Mouse (Mus musculus): ENCODE measurements around the gene Fam149a. TPM values are rescaled to one million over a fixed set of nuclear protein-coding genes. Genes with fewer than 3 reads are reported as not detected.

Gene Fam149a
- 9.9 and 11.4 TPM in 2 replicates for polyA plus RNA-seq (2015; fragmentation: Nextera tagmentation; extraction: Ambion mirVana)

DNA sequence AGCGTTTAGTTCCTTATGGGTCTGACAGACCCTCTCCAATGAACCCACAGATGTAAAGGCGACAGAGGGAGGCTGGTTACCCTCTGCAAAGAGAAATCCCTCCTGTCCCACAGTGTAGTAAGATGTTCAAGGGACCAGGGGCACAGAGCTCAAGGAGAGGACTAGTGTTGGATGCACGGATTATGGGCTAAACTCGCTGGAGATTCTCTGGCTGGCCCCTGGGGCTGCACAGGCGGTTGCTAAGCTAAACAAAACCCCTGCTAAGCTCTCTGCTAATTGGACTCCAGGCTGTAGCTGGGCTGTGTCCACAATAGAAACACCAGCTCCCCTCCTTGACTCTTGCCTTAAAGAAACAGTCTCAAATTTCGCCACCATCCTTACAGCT lies at the start of gene Fam149a:
Gene Fam149a, minus strand, starts transcription at position 329 of the 385 bp plus-strand sequence.
- no peak within 1 kb of the TSS for H3K27ac ChIP-seq
- H3K9ac ChIP-seq, result peak within 1 kb of the TSS; percentile 52
- peaks cover 14% of the 10 kb centered on the region for H3K4me1 ChIP-seq
- H3K36me3 ChIP-seq (replicated peaks), result no peaks in the 10 kb centered on the region
- H3K4me3 ChIP-seq, result peak within 1 kb of the TSS; percentile 46
- 2% methylated on average over 6 of the region's 6 CpGs for WGBS
- H3K9me3 ChIP-seq, result no peaks in the 10 kb centered on the region
- peak within 1 kb of the TSS; percentile 92 for H3K4me2 ChIP-seq
- peak; percentile 84 for ATAC-seq (replicated peaks)
- no peaks in the 10 kb centered on the region for H3K27me3 ChIP-seq (replicated peaks)

DNA sequence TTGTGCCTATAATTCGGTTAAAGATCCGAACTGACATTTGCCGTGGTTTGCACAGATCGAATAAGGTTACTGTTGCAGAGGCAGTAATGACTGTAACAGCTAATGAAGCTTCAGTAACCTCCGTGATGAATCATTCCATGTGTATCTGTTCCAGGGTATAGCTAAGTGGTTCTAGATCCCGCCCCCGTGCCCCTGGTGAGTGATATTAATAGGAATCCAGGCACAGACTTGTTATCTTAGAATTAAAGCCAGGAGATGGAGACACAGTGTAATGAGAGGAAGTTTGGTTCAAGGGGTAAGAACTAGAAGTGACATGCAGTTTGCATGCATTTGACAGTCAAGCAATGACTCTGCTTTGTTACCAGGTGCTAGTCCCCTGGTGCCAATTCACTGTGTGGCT lies 38.1 kb upstream of the Fam149a start:
- Histone ChIP-seq H3K4me1 (no peaks in the 10 kb centered on the region), H3K9ac (no peak overlapping the region), H3K9me3 (no peaks in the 10 kb centered on the region), H3K4me3 (no peak overlapping the region), H3K27me3 (replicated peaks) (no peaks in the 10 kb centered on the region), H3K4me2 (no peak overlapping the region), H3K27ac (no peak overlapping the region), H3K36me3 (replicated peaks) (no peaks in the 10 kb centered on the region)
- 95% methylated on average over 7 of the region's 7 CpGs for WGBS
- ATAC-seq (replicated peaks), result no peak

DNA sequence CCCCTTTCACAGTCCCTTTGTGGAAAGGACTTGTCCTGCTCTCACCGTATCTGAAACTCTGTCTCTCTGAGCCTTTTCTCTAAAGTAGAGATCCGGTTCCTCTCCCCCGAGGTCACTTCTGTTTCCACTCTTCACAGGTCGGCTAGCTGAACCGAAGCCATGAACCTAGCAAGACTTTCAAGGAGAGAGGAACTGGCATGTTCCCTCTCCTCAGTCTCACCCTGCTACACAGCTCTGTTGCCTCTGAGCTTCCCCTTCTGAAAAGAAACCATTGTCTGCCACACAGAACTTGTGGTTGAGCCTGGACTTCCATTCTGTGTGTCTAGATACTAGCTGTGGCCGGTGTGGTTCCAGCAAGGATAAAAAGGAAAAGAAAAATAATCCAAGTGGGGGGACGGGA lies 32.9 kb upstream of the Fam149a start:
- no peaks in the 10 kb centered on the region for H3K27me3 ChIP-seq (replicated peaks)
- H3K4me1 ChIP-seq, result peaks cover 6% of the 10 kb centered on the region
- no peak overlapping the region for H3K4me3 ChIP-seq
- no peak for ATAC-seq (replicated peaks)
- no peak overlapping the region for H3K27ac ChIP-seq
- H3K9ac ChIP-seq, result no peak overlapping the region
- H3K4me2 ChIP-seq, result no peak overlapping the region
- 87% methylated on average over 7 of the region's 7 CpGs for WGBS
- no peaks in the 10 kb centered on the region for H3K36me3 ChIP-seq (replicated peaks)
- no peaks in the 10 kb centered on the region for H3K9me3 ChIP-seq

GRCm38 (mm10) chr8:45410882-45411281 lies 28.8 kb upstream of the Fam149a start, which contains the start of gene Tlr3:
Gene Tlr3, minus strand, starts transcription at chr8:45411080.
- peak within 1 kb of the TSS; percentile 33 for H3K4me3 ChIP-seq
- no peaks in the 10 kb centered on the region for H3K9me3 ChIP-seq
- no peaks in the 10 kb centered on the region for H3K27me3 ChIP-seq (replicated peaks)
- peaks cover 7% of the 10 kb centered on the region for H3K4me1 ChIP-seq
- peak within 1 kb of the TSS; percentile 57 for H3K4me2 ChIP-seq
- H3K27ac ChIP-seq, result no peak within 1 kb of the TSS
- WGBS, result 73% methylated on average over 2 of the region's 2 CpGs
- no peaks in the 10 kb centered on the region for H3K36me3 ChIP-seq (replicated peaks)
- peak within 1 kb of the TSS; percentile 21; the same call in 1 of the 2 replicates for H3K9ac ChIP-seq
- ATAC-seq (replicated peaks), result no peak

DNA sequence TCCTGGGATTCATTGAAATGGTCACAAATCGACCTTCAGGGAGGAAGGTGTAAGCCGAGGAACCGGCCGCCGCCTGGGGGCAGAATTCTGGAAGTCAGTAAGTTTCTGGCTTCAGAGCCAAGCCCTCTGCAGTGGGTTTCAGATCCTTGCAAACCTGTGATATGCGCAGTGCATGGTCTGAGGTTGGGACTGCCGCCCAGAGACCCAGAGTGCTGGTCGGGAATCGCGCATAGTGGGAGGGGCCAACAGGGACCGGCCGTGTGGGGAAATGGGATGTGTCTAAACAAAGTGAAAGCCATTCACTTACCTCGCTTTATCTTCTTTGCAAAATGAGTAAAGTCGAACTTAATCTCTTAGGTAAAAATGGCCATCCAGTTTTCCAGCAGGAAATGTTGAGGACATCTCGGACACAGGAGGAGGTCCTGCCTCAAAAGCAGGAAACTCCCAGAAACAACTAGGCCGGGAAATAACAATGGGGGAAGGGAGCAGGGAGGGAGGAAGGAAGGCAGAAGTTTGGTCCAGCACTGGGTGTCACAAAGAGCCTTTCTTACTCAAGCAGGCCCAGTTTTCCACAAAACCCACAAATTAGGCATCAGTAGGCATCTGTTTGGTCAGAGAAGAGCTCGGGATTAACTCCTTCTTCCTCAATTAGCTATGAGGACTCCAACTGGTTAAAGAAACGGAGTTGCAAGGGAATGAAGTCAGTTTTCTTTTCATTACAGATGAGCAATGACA lies 28.2 kb upstream of the Fam149a start:
- ATAC-seq (replicated peaks), result peak; percentile 75
- peaks cover 7% of the 10 kb centered on the region for H3K4me1 ChIP-seq

DNA sequence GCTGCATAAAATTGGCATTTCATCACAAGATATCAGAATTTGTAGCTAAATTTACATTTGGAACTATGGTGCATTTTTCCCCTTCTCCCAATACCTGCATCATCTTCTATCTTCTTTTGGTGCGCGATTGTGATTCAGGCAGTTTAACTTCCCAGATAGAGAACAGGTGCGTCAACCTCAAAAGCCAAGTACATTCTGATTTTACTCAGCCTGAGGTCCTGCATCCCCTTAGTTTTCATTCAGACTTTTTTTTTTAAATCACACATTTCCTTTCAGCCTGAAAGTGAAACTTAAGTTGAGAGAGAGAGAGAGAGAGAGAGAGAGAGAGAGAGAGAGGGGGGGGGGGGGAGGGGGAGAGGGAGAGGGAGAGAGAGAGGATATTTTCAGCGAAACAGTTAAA lies 27.6 kb upstream of the Fam149a start:
- 48% methylated on average over 4 of the region's 4 CpGs for WGBS
- peaks cover 7% of the 10 kb centered on the region for H3K4me1 ChIP-seq
- H3K36me3 ChIP-seq (replicated peaks), result no peaks in the 10 kb centered on the region
- no peak overlapping the region for H3K9ac ChIP-seq
- H3K4me2 ChIP-seq, result peak overlapping the region; percentile 57
- ATAC-seq (replicated peaks), result no peak
- peak overlapping the region; percentile 33 for H3K4me3 ChIP-seq
- no peaks in the 10 kb centered on the region for H3K27me3 ChIP-seq (replicated peaks)
- H3K27ac ChIP-seq, result no peak overlapping the region
- H3K9me3 ChIP-seq, result no peaks in the 10 kb centered on the region

More for the DNA sequence above, 28.2 kb upstream of the Fam149a start:
- H3K4me2 ChIP-seq, result peak overlapping the region; percentile 57
- no peaks in the 10 kb centered on the region for H3K36me3 ChIP-seq (replicated peaks)
- no peaks in the 10 kb centered on the region for H3K27me3 ChIP-seq (replicated peaks)
- no peaks in the 10 kb centered on the region for H3K9me3 ChIP-seq
- WGBS, result 9% methylated on average over 18 of the region's 18 CpGs
- H3K9ac ChIP-seq, result peak overlapping the region; percentile 21; the same call in 1 of the 2 replicates
- peak overlapping the region; percentile 33 for H3K4me3 ChIP-seq
- no peak overlapping the region for H3K27ac ChIP-seq

GRCm38 (mm10) chr8:45383250-45383649 lies 1.2 kb upstream of the Fam149a start:
- Histone ChIP-seq H3K9me3 (no peaks in the 10 kb centered on the region), H3K27me3 (replicated peaks) (no peaks in the 10 kb centered on the region), H3K36me3 (replicated peaks) (no peaks in the 10 kb centered on the region), H3K9ac (no peak overlapping the region), H3K4me2 (no peak overlapping the region), H3K27ac (no peak overlapping the region), H3K4me3 (no peak overlapping the region), H3K4me1 (peaks cover 14% of the 10 kb centered on the region)
- ATAC-seq (replicated peaks), result no peak
- 50% methylated on average over 1 of the region's 1 CpGs for WGBS

GRCm38 (mm10) chr8:45381075-45381962 lies 772 bp downstream of the Fam149a start:
- Histone ChIP-seq H3K27me3 (replicated peaks) (no peaks in the 10 kb centered on the region), H3K36me3 (replicated peaks) (no peaks in the 10 kb centered on the region), H3K4me2 (peak overlapping the region; percentile 92), H3K4me3 (peak overlapping the region; percentile 46), H3K9ac (peak overlapping the region; percentile 52), H3K27ac (no peak overlapping the region), H3K4me1 (peaks cover 14% of the 10 kb centered on the region), H3K9me3 (no peaks in the 10 kb centered on the region)
- peak; percentile 72 for ATAC-seq (replicated peaks)
- WGBS, result 2% methylated on average over 38 of the region's 38 CpGs

- WGBS, result 17% methylated on average over 4 of the region's 4 CpGs
- H3K4me2 ChIP-seq, result peak overlapping the region; percentile 92; the same call in 1 of the 2 replicates
- H3K27me3 ChIP-seq (replicated peaks), result no peaks in the 10 kb centered on the region
- ATAC-seq (replicated peaks), result no peak
- no peak overlapping the region for H3K27ac ChIP-seq
- no peaks in the 10 kb centered on the region for H3K9me3 ChIP-seq
- peak overlapping the region; percentile 46; the same call in 1 of the 2 replicates for H3K4me3 ChIP-seq
- H3K4me1 ChIP-seq, result peaks cover 14% of the 10 kb centered on the region
- H3K9ac ChIP-seq, result no peak overlapping the region
- no peaks in the 10 kb centered on the region for H3K36me3 ChIP-seq (replicated peaks)
Observed at GRCm38 (mm10) chr8:45380598-45380997, 1.5 kb downstream of the Fam149a start.

- no peak overlapping the region for H3K4me2 ChIP-seq
- no peaks in the 10 kb centered on the region for H3K4me1 ChIP-seq
- no peaks in the 10 kb centered on the region for H3K9me3 ChIP-seq
- H3K4me3 ChIP-seq, result no peak overlapping the region
- no peaks in the 10 kb centered on the region for H3K27me3 ChIP-seq (replicated peaks)
- no peak for ATAC-seq (replicated peaks)
- no peak overlapping the region for H3K9ac ChIP-seq
- WGBS, result 81% methylated on average over 3 of the region's 3 CpGs
- H3K36me3 ChIP-seq (replicated peaks), result no peaks in the 10 kb centered on the region
- no peak overlapping the region for H3K27ac ChIP-seq
Observed at GRCm38 (mm10) chr8:45374071-45374470, 8.0 kb downstream of the Fam149a start.

- Histone ChIP-seq H3K27ac (no peak overlapping the region), H3K4me2 (no peak overlapping the region), H3K4me1 (no peaks in the 10 kb centered on the region), H3K9ac (no peak overlapping the region), H3K4me3 (no peak overlapping the region), H3K27me3 (replicated peaks) (no peaks in the 10 kb centered on the region), H3K36me3 (replicated peaks) (no peaks in the 10 kb centered on the region), H3K9me3 (no peaks in the 10 kb centered on the region)
- WGBS, result 91% methylated on average over 1 of the region's 1 CpGs
- ATAC-seq (replicated peaks), result no peak
Observed at GRCm38 (mm10) chr8:45367154-45367553, 14.9 kb downstream of the Fam149a start.

DNA sequence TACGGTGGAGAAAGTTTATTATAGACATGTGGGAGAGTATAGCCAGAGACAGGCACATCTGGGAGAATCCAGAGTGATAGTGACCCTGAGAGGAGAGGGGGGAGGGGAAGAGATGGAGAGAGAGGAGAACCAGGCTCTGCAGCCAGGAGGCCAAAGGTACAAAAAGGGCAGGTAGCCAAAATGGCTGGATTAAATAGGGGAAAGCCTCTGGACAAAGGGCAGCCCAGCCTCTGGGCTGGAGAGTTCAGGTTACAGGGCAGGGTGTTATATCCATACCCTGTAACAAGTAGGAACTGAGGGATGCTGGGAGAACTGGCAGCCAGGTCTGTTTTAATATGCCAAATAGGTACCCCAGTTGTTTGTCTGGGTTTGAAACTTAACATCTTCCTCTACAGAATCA lies 18.9 kb downstream of the Fam149a start:
- Histone ChIP-seq H3K27ac (no peak overlapping the region), H3K4me2 (no peak overlapping the region), H3K4me3 (no peak overlapping the region), H3K36me3 (replicated peaks) (no peaks in the 10 kb centered on the region), H3K4me1 (peaks cover 3% of the 10 kb centered on the region; the same call in 1 of the 2 replicates), H3K9me3 (no peaks in the 10 kb centered on the region), H3K27me3 (replicated peaks) (no peaks in the 10 kb centered on the region), H3K9ac (no peak overlapping the region)
- 89% methylated on average over 1 of the region's 1 CpGs for WGBS
- no peak for ATAC-seq (replicated peaks)

Measured in midbrain, embryonic 15.5 days (tissue).